Mouse (Mus musculus) small intestine, adult 2 months (tissue): Measurements from ENCODE around the gene Fto. TPM values are rescaled to one million over a fixed set of nuclear protein-coding genes. Genes with fewer than 3 reads are reported as not detected.

Experiments used
- H3K27ac ChIP-seq: fragments of 200-500 bp; 2 replicates; pipeline ENCODE4 v1.5.1; 2012; ENCODE audit warnings: low read depth, low read length, control low read depth, inconsistent platforms; ENCODE audit not compliant: insufficient read depth
- H3K27me3 ChIP-seq: fragments of 200-500 bp; 2 replicates; pipeline ENCODE4 v1.6.1; 2012; ENCODE audit warnings: mild to moderate bottlenecking, moderate library complexity, low read length, inconsistent platforms; ENCODE audit not compliant: control insufficient read depth, insufficient read depth
- H3K36me3 ChIP-seq: fragments of 200-500 bp; 2 replicates; pipeline ENCODE4 v1.6.1; 2012; ENCODE audit warnings: mild to moderate bottlenecking, low read length, control low read depth, inconsistent platforms; ENCODE audit not compliant: control insufficient read depth, insufficient read depth
- H3K4me1 ChIP-seq: fragments of 200-500 bp; 2 replicates; pipeline ENCODE4 v1.6.1; 2012; ENCODE audit warnings: low read length, inconsistent platforms, mixed read lengths; ENCODE audit not compliant: control insufficient read depth, insufficient read depth, insufficient read length
- H3K4me3 ChIP-seq: fragments of 200-500 bp; 2 replicates; pipeline ENCODE4 v1.5.1; 2012; ENCODE audit warnings: low read depth, mild to moderate bottlenecking, control low read depth, inconsistent platforms, low read length, moderate library complexity
- CTCF ChIP-seq: fragments of 200-500 bp; IDR thresholded peaks from 2 replicates; pipeline ENCODE4 v1.5.1; 2012; ENCODE audit warnings: low read depth, mild to moderate bottlenecking, control low read depth, inconsistent platforms, low read length, moderate library complexity, mixed read lengths; ENCODE audit not compliant: insufficient replicate concordance, insufficient read length; ENCODE audit errors: extremely low read depth
- POLR2A ChIP-seq: fragments of 200-500 bp; IDR thresholded peaks from 2 replicates; pipeline ENCODE4 v1.6.1; 2012; ENCODE audit warnings: low read depth, mild to moderate bottlenecking, control low read depth, inconsistent platforms, low read length, moderate library complexity
- WGBS: fragments of 180-500 bp; shearing (Covaris S2); methylation state at CpG from one replicate; pipeline ENCODE4 v1.1.7; 2018; 5-methylcytosine and 5-hydroxymethylcytosine counted together
- polyA plus RNA-seq: library from polyadenylated mRNA; depleted of rRNA; stranded (reverse); fragments of >200 nt; gene quantifications from 2 replicates; pipeline ENCODE4 v1.2.3, GENCODE M21; 2012

Gene Fto
- polyA plus RNA-seq, 1 experiment, result 7.3 TPM

DNA sequence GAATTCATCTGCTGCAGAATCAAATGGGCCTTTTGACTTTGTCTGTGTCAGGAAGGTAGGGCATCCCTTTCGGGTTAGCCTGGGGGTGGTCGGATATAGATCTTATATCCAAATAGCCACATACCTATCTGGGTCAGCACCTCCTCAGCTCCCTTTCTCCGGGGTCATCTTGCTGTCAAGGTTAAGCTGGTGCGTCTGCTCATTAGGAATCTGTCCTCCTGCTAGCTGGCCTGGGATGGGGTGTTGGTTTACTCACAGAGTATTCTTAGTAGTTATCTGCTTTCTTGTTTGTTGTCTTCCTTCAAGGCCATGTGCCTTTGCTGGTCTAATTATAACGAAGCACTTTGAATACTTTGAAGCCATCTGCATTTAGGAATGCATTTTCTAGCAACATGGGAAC is 163.7 kb downstream of the Fto start:
- no peaks in the 10 kb centered on the region for H3K27me3 ChIP-seq
- H3K4me1 ChIP-seq, result no peaks in the 10 kb centered on the region
- no peak for TF ChIP-seq POLR2A
- TF ChIP-seq CTCF, result no peak
- H3K27ac ChIP-seq, result no peak overlapping the region
- peaks cover 12% of the 10 kb centered on the region; the same call in 1 of the 2 replicates for H3K36me3 ChIP-seq
- 88% methylated on average over 5 of the region's 5 CpGs for WGBS
- H3K4me3 ChIP-seq, result no peak overlapping the region

GRCm38 (mm10) chr8:91477471-91477870 is 164.1 kb downstream of the Fto start:
- 93% methylated on average over 10 of the region's 10 CpGs for WGBS
- Histone ChIP-seq H3K4me1 (no peaks in the 10 kb centered on the region), H3K4me3 (no peak overlapping the region), H3K27me3 (no peaks in the 10 kb centered on the region), H3K36me3 (peaks cover 10% of the 10 kb centered on the region; the same call in 1 of the 2 replicates), H3K27ac (no peak overlapping the region)
- no peak for TF ChIP-seq POLR2A
- no peak for TF ChIP-seq CTCF

- 84% methylated on average over 9 of the region's 9 CpGs for WGBS
- no peaks in the 10 kb centered on the region for H3K27me3 ChIP-seq
- TF ChIP-seq CTCF, result no peak
- TF ChIP-seq POLR2A, result no peak
Observed at GRCm38 (mm10) chr8:91482511-91482910, 169.2 kb downstream of the Fto start.

GRCm38 (mm10) chr8:91486394-91486793 is 173.1 kb downstream of the Fto start:
- Histone ChIP-seq H3K27ac (no peak overlapping the region), H3K4me3 (no peak overlapping the region), H3K36me3 (peaks cover 7% of the 10 kb centered on the region), H3K27me3 (no peaks in the 10 kb centered on the region), H3K4me1 (no peaks in the 10 kb centered on the region)
- 86% methylated on average over 4 of the region's 4 CpGs for WGBS
- TF ChIP-seq CTCF (no peak), POLR2A (no peak)

More at GRCm38 (mm10) chr8:91482511-91482910, 169.2 kb downstream of the Fto start:
- Histone ChIP-seq H3K27ac (no peak overlapping the region), H3K4me1 (no peaks in the 10 kb centered on the region), H3K36me3 (peaks cover 7% of the 10 kb centered on the region), H3K4me3 (no peak overlapping the region)

DNA sequence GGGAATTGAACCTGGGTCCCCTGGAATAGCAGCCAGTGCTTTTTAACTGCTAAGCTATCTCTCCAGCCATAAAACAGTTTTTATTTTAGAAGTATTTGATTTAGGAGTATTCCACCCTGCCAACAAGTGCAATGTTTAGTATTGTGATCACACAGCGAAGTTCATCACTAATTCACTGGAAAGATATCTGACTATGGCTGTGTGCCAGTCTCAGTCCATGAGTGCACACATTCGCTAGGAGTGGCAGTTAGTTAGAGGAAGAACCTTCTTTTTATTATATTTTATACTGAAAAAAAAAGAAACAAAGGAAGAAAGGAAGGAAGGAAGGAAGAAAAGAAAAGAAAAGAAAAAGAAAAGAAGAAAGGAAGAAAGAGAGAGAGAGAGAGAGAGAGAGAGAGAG is 174.1 kb downstream of the Fto start:
- Histone ChIP-seq H3K4me1 (no peaks in the 10 kb centered on the region), H3K36me3 (peaks cover 7% of the 10 kb centered on the region), H3K27ac (no peak overlapping the region), H3K27me3 (no peaks in the 10 kb centered on the region), H3K4me3 (no peak overlapping the region)
- TF ChIP-seq CTCF (no peak), POLR2A (no peak)
- 37% methylated on average over 2 of the region's 2 CpGs for WGBS

- Histone ChIP-seq H3K27ac (no peak overlapping the region), H3K27me3 (no peaks in the 10 kb centered on the region), H3K4me3 (no peak overlapping the region), H3K4me1 (no peaks in the 10 kb centered on the region), H3K36me3 (peaks cover 7% of the 10 kb centered on the region)
- 69% methylated on average over 13 of the region's 13 CpGs for WGBS
- TF ChIP-seq POLR2A, result no peak
- TF ChIP-seq CTCF, result peak; percentile 56; the same call in 1 of the 2 replicates
Observed at GRCm38 (mm10) chr8:91488086-91488783, 174.9 kb downstream of the Fto start.

GRCm38 (mm10) chr8:91488784-91489450 is 175.6 kb downstream of the Fto start:
- Histone ChIP-seq H3K4me1 (no peaks in the 10 kb centered on the region), H3K36me3 (peaks cover 7% of the 10 kb centered on the region), H3K27ac (no peak overlapping the region), H3K27me3 (no peaks in the 10 kb centered on the region), H3K4me3 (no peak overlapping the region)
- no peak for TF ChIP-seq CTCF
- TF ChIP-seq POLR2A, result no peak
- WGBS, result 95% methylated on average over 10 of the region's 10 CpGs
